Mouse (Mus musculus) heart, embryonic 15.5 days (tissue): ENCODE measurements at regions not wholly inside any gene's neighbourhood (a gene's known extent, or its start where the extent isn't known, plus 50 kb on each side); places are given as distances from the start of the nearest gene placed in this dataset.

ENCODE experiments used
- ATAC-seq: fragments of 200-750 bp; cut with Nextera tagmentation; replicated peaks from 2 replicates; pipeline ENCODE4 v1.8.0; 2017; ENCODE audit warnings: low read depth, moderate TSS enrichment; ENCODE audit not compliant: insufficient number of reproducible peaks, insufficient read depth, low FRiP score
- H3K27ac ChIP-seq: fragments of 300-500 bp; sonication (generic); 2 replicates; pipeline ENCODE4 v1.5.1; 2015; ENCODE audit warnings: mild to moderate bottlenecking, inconsistent platforms
- H3K27me3 ChIP-seq: fragments of 300-500 bp; sonication (generic); 2 replicates; pipeline ENCODE4 v1.6.1; 2015; ENCODE audit warnings: inconsistent platforms
- H3K36me3 ChIP-seq: fragments of 300-500 bp; sonication (generic); 2 replicates; pipeline ENCODE4 v1.6.1; 2015; ENCODE audit warnings: mild to moderate bottlenecking, inconsistent platforms
- H3K4me1 ChIP-seq: fragments of 300-500 bp; sonication (generic); replicated peaks from 2 replicates; pipeline ENCODE4 v1.6.1; 2015; ENCODE audit warnings: inconsistent platforms
- H3K4me2 ChIP-seq: fragments of 300-500 bp; sonication (generic); 2 replicates; pipeline ENCODE4 v1.6.1; 2015; ENCODE audit warnings: inconsistent platforms, mild to moderate bottlenecking, moderate library complexity
- H3K4me3 ChIP-seq: fragments of 300-500 bp; sonication (generic); 2 replicates; pipeline ENCODE4 v1.5.1; 2015; ENCODE audit warnings: mild to moderate bottlenecking, inconsistent platforms
- H3K9ac ChIP-seq: fragments of 300-500 bp; sonication (generic); 2 replicates; pipeline ENCODE4 v1.6.1; 2015; ENCODE audit warnings: mild to moderate bottlenecking, inconsistent platforms
- H3K9me3 ChIP-seq: fragments of 300-500 bp; sonication (generic); replicated peaks from 2 replicates; pipeline ENCODE4 v1.6.1; 2016; ENCODE audit warnings: inconsistent platforms
- WGBS: fragments of 180-500 bp; shearing (Covaris S2); methylation state at CpG from one replicate; pipeline ENCODE4 v1.1.7; 2015; ENCODE audit warnings: mixed read lengths; 5-methylcytosine and 5-hydroxymethylcytosine counted together

DNA sequence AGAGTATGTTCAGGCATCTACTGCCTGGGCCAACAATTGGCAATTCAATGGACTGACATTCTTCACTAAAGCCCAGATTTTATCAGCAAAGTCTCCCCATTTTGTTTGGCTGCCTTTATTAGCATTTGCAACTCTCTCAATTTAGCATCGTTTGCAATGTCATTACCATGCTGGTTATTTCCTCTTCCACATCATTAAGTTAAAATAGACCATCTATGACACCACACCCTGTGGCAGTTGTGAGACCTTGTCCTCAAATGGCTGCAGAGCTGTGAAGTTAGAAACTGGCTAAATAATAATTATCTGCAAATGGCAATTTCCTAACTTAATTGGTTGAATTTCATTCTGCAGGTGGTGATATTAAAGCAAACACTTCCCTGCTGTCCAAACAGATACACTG is 381.8 kb downstream of the H2al1n start:
- H3K9ac ChIP-seq, result no peak overlapping the region
- WGBS, result 38% methylated on average over 1 of the region's 1 CpGs
- H3K27me3 ChIP-seq, result no peaks in the 10 kb centered on the region
- H3K9me3 ChIP-seq, result no peaks in the 10 kb centered on the region
- H3K4me3 ChIP-seq, result no peak overlapping the region
- H3K4me2 ChIP-seq, result no peak overlapping the region
- no peaks in the 10 kb centered on the region for H3K36me3 ChIP-seq
- H3K27ac ChIP-seq, result no peak overlapping the region
- ATAC-seq, result no peak
- no peaks in the 10 kb centered on the region for H3K4me1 ChIP-seq

DNA sequence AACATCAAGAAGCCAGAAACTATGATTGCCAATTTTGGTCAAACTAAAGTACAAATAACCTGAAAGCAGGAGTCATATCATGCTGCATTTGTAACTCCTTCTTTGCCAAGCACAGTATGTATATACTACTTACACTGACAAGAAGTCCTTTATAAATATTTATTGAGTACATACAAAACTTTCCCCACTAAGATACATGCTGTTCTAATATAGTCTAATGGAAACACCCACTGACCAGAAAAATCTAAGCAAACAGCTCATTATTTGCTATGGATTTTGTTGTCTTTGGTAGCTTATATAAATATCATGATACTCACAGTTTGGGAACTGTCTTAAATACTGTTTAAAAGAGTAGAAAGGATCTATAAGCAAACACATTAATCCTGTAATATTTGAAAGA is 385.9 kb downstream of the H2al1n start:
- Histone ChIP-seq H3K36me3 (no peaks in the 10 kb centered on the region), H3K4me1 (no peaks in the 10 kb centered on the region), H3K27me3 (no peaks in the 10 kb centered on the region), H3K4me3 (no peak overlapping the region), H3K9me3 (no peaks in the 10 kb centered on the region), H3K9ac (no peak overlapping the region), H3K4me2 (no peak overlapping the region), H3K27ac (no peak overlapping the region)
- ATAC-seq, result no peak

DNA sequence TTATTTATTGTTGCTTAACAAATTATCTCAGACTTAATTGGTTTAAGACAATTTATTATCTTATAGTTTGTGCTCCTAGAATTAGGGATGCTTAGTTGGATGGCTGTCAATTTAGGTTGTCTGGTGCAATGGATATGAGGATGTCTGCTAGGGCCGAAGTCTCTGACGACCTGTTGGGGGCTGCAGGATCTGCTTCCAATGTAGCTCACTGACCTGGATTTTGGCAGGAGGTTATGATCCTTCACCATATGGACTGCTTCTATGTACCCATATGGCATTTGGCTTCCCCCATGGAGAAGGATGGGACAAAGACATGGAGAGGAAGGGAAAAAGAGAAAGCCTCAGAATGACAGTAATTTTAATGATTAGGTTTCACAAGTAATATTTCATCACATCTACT is 391.0 kb downstream of the H2al1n start:
- Histone ChIP-seq H3K4me2 (no peak overlapping the region), H3K9ac (no peak overlapping the region), H3K9me3 (no peaks in the 10 kb centered on the region), H3K27ac (no peak overlapping the region), H3K4me3 (no peak overlapping the region), H3K27me3 (no peaks in the 10 kb centered on the region), H3K4me1 (no peaks in the 10 kb centered on the region), H3K36me3 (no peaks in the 10 kb centered on the region)
- no peak for ATAC-seq
- WGBS, result 78% methylated on average over 2 of the region's 2 CpGs

DNA sequence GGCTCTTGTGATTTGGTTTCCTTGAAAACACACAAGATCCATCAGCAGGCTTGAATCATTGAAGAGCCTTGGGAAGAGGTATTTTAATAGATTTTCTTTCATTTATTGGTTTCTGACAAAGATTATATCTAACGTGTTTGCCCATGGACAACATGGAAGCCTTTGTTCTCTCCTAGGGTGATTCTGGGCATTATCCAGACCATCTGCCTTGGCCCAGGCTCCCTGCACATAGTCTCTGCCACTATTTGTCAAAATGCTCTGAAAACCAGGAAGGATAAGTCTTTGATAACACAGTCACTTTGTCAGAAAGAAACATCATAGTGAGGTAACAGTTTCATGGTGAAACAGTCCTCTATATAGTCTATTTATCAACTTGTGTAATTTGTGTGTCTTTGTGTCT is 398.2 kb downstream of the H2al1n start:
- Histone ChIP-seq H3K4me2 (no peak overlapping the region), H3K27me3 (no peaks in the 10 kb centered on the region), H3K4me3 (no peak overlapping the region), H3K4me1 (no peaks in the 10 kb centered on the region), H3K9me3 (no peaks in the 10 kb centered on the region), H3K36me3 (no peaks in the 10 kb centered on the region), H3K27ac (no peak overlapping the region), H3K9ac (no peak overlapping the region)
- ATAC-seq, result no peak
- WGBS, result 66% methylated on average over 1 of the region's 1 CpGs

DNA sequence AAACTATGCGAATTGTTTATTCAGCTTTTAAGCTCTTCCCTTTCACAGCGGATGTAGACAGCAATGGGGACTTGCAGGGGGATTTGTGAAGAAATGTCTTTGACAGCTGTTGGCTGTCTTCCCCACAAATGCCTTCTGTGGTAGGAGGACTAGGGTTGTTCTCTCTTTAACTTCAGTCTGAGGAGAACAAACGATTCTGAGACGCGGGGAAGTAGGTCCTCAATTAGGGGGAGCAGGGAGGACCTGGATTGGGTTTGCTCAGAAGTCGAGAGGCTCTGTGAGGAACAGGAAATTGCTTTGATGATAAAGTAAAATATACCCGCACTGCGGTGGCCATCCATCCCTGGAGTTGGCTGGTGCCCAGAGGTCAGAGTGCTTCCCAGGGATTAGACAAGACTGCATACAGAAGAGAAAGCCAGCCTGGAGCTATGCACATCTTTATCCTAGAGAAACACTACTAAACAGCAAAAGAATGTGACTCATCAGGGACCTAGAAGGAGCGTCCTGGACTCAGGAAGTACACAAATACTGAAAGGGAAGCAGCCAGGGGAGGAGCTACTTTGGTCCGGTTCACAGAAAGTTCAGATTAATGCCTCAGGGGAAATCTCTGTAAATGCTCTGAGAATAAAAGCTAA is 417.4 kb downstream of the H2al1n start:
- WGBS, result 25% methylated on average over 10 of the region's 10 CpGs
- peak overlapping the region; percentile 29; the same call in 1 of the 2 replicates for H3K4me2 ChIP-seq
- no peak overlapping the region for H3K9ac ChIP-seq
- no peaks in the 10 kb centered on the region for H3K36me3 ChIP-seq
- no peaks in the 10 kb centered on the region for H3K4me1 ChIP-seq
- no peaks in the 10 kb centered on the region for H3K9me3 ChIP-seq
- no peak overlapping the region for H3K4me3 ChIP-seq
- peak overlapping the region; percentile 58 for H3K27ac ChIP-seq
- ATAC-seq, result peak; percentile 66
- H3K27me3 ChIP-seq, result no peaks in the 10 kb centered on the region

DNA sequence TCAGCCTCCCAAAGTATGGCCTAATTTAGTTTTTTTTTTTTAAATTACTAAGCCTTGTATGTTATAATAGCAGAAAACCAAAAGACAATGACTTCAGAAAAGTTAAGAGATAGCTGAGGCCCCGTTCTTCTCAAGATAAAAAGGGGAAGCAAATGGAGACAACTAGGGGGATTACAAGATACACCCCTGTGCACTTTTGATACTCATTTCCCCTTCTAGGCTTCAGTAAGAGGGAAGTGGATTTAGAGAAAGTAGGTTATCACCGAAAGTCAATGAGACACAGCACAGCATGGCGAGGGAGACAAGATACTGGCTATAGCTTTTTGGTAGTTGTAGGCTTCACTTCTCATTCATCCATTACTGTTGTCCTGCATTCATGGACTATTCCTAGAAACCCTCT is 428.4 kb downstream of the H2al1n start:
- H3K4me3 ChIP-seq, result no peak overlapping the region
- no peak for ATAC-seq
- H3K36me3 ChIP-seq, result no peaks in the 10 kb centered on the region
- WGBS, result 78% methylated on average over 3 of the region's 3 CpGs
- no peak overlapping the region for H3K4me2 ChIP-seq
- H3K27me3 ChIP-seq, result no peaks in the 10 kb centered on the region
- H3K4me1 ChIP-seq, result no peaks in the 10 kb centered on the region
- H3K9ac ChIP-seq, result no peak overlapping the region
- H3K9me3 ChIP-seq, result no peaks in the 10 kb centered on the region
- H3K27ac ChIP-seq, result no peak overlapping the region

DNA sequence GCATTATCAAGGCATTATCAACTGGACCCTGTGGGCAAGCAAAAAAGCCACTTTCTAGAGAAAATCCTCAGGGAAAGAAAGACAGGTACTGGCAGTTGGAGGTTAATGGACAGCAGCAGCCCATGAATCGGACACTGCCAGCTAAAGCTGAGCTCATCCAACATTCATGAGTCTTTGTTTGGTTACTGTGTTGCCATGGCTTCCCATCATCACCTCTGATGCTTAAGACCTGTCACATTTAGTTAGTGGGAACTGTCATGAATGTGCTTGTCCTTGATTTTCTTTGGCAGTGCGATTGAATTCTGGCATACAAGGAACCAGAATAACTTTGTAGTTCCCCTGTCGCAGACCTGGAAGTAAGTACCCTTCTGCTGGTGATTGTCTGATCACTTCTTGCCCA is 453.9 kb downstream of the H2al1n start:
- H3K9me3 ChIP-seq, result no peaks in the 10 kb centered on the region
- no peak overlapping the region for H3K4me2 ChIP-seq
- H3K36me3 ChIP-seq, result no peaks in the 10 kb centered on the region
- ATAC-seq, result no peak
- no peak overlapping the region for H3K4me3 ChIP-seq
- H3K27me3 ChIP-seq, result no peaks in the 10 kb centered on the region
- H3K4me1 ChIP-seq, result no peaks in the 10 kb centered on the region
- H3K27ac ChIP-seq, result no peak overlapping the region
- H3K9ac ChIP-seq, result no peak overlapping the region
- WGBS, result 34% methylated on average over 3 of the region's 3 CpGs

DNA sequence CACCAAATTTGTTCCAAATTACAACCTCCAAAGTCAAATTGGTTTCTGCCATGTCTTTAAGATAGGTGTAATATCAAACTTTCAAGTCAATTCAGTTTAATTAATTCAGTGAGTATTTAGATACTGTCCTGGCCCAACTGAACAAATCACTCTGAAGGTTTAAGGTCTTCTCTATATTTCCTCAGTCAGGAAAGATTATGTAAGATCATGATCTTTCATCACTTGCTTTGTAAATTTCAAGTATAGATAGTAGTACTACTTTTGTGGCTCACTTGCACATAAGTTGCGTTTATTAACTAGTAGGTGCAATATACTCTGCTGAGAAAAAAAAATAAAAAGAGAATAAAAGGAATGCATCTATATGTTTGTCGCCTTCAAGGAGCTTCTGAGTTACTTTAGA is 485.4 kb downstream of the H2al1n start:
- Histone ChIP-seq H3K9me3 (no peaks in the 10 kb centered on the region), H3K4me2 (no peak overlapping the region)

DNA sequence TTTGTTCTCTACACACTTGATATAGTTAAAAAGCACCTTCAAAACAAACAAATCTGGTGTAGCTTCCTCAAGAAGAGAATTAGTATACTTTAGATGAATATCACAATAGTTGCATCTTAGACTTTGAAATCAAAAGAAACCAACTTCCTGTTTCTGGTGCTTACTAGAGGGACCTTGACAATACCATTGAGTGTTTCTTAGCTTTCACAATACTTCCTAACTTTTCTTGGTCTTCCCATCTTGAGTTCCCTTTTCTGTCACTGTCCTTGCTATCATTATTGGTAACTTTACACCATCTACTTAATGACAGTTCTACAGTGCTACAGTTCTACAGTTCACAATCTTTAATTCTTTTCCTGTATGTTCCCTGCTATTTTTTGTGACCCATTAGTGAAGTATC is 528.1 kb downstream of the H2al1n start:
- no peak overlapping the region for H3K27ac ChIP-seq
- no peak overlapping the region for H3K9ac ChIP-seq
- no peak for ATAC-seq

More for the DNA sequence above, 485.4 kb downstream of the H2al1n start:
- no peaks in the 10 kb centered on the region for H3K36me3 ChIP-seq
- H3K27ac ChIP-seq, result no peak overlapping the region
- no peaks in the 10 kb centered on the region for H3K27me3 ChIP-seq
- WGBS, result 74% methylated on average over 2 of the region's 2 CpGs
- ATAC-seq, result no peak
- H3K4me1 ChIP-seq, result no peaks in the 10 kb centered on the region
- no peak overlapping the region for H3K4me3 ChIP-seq
- no peak overlapping the region for H3K9ac ChIP-seq

More for the DNA sequence above, 528.1 kb downstream of the H2al1n start:
- no peak overlapping the region for H3K4me2 ChIP-seq
- no peak overlapping the region for H3K4me3 ChIP-seq
- no peaks in the 10 kb centered on the region for H3K4me1 ChIP-seq
- H3K36me3 ChIP-seq, result no peaks in the 10 kb centered on the region
- no peaks in the 10 kb centered on the region for H3K9me3 ChIP-seq
- no peaks in the 10 kb centered on the region for H3K27me3 ChIP-seq
